Mouse (Mus musculus): ENCODE data around the gene Gfer. TPM values are rescaled to one million over a fixed set of nuclear protein-coding genes. Genes with fewer than 3 reads are reported as not detected.

The Gfer gene
- polyA plus RNA-seq, 1 experiment from 2014 or later: 50.2 TPM

Other genes with a start within 250 kb of the Gfer start
- 34.1 and 37.1 TPM in 2 replicates for gene E4f1, start 225.8 kb downstream of the Gfer start, polyA plus RNA-seq (2016; fragmentation: Nextera tagmentation; extraction: Ambion mirVana)
- 59.3 and 60.3 TPM in 2 replicates for gene Pgp, start 225.8 kb downstream of the Gfer start, polyA plus RNA-seq (2016; fragmentation: Nextera tagmentation; extraction: Ambion mirVana)
- not detected in 2 replicates for gene Bricd5, start 222.3 kb downstream of the Gfer start, polyA plus RNA-seq (2016; fragmentation: Nextera tagmentation; extraction: Ambion mirVana)
- gene Mlst8, start 217.1 kb downstream of the Gfer start, polyA plus RNA-seq (2016; fragmentation: Nextera tagmentation; extraction: Ambion mirVana): 34.4 and 37.9 TPM in 2 replicates
- gene Caskin1, start 207.6 kb downstream of the Gfer start, polyA plus RNA-seq (2016; fragmentation: Nextera tagmentation; extraction: Ambion mirVana): 14.8 and 16.6 TPM in 2 replicates
- gene Traf7, start 168.2 kb downstream of the Gfer start, polyA plus RNA-seq (2016; fragmentation: Nextera tagmentation; extraction: Ambion mirVana): 100 and 103 TPM in 2 replicates
- gene Rab26, start 161.9 kb downstream of the Gfer start, polyA plus RNA-seq (2016; fragmentation: Nextera tagmentation; extraction: Ambion mirVana): 1.7 and 1.9 TPM in 2 replicates
- gene Pkd1, start 146.3 kb downstream of the Gfer start, polyA plus RNA-seq (2016; fragmentation: Nextera tagmentation; extraction: Ambion mirVana): 15.5 and 17.9 TPM in 2 replicates
- 78.4 and 89.3 TPM in 2 replicates for gene Tsc2, start 63.5 kb downstream of the Gfer start, polyA plus RNA-seq (2016; fragmentation: Nextera tagmentation; extraction: Ambion mirVana)
- gene Nthl1, start 63.5 kb downstream of the Gfer start, polyA plus RNA-seq (2016; fragmentation: Nextera tagmentation; extraction: Ambion mirVana): 14.5 and 18.8 TPM in 2 replicates
- gene Slc9a3r2, start 45.8 kb downstream of the Gfer start, polyA plus RNA-seq (2016; fragmentation: Nextera tagmentation; extraction: Ambion mirVana): 18.3 and 21.9 TPM in 2 replicates
- not detected in 2 replicates for gene Npw, start 37.7 kb downstream of the Gfer start, polyA plus RNA-seq (2016; fragmentation: Nextera tagmentation; extraction: Ambion mirVana)
- gene Zfp598, start 26.5 kb downstream of the Gfer start, polyA plus RNA-seq (2016; fragmentation: Nextera tagmentation; extraction: Ambion mirVana): 25.5 and 26.9 TPM in 2 replicates
- gene Syngr3, start 6.2 kb downstream of the Gfer start, polyA plus RNA-seq (2016; fragmentation: Nextera tagmentation; extraction: Ambion mirVana): 27.8 and 33.5 TPM in 2 replicates
- gene Noxo1, start 78 bp upstream of the Gfer start, polyA plus RNA-seq (2016; fragmentation: Nextera tagmentation; extraction: Ambion mirVana): 1.6 and 2.6 TPM in 2 replicates
- 94.7 and 98.0 TPM in 2 replicates for gene Tbl3, start 11.5 kb upstream of the Gfer start, polyA plus RNA-seq (2016; fragmentation: Nextera tagmentation; extraction: Ambion mirVana)
- 0.29 TPM in 1 of 2 replicates, not detected in the other for gene Rnf151, start 21.9 kb upstream of the Gfer start, polyA plus RNA-seq (2016; fragmentation: Nextera tagmentation; extraction: Ambion mirVana)
- 946 and 1,025 TPM in 2 replicates for gene Rps2, start 22.0 kb upstream of the Gfer start, polyA plus RNA-seq (2016; fragmentation: Nextera tagmentation; extraction: Ambion mirVana)
- 195 and 201 TPM in 2 replicates for gene Ndufb10, start 28.3 kb upstream of the Gfer start, polyA plus RNA-seq (2016; fragmentation: Nextera tagmentation; extraction: Ambion mirVana)
- gene Rpl3l, start 31.7 kb upstream of the Gfer start, polyA plus RNA-seq (2016; fragmentation: Nextera tagmentation; extraction: Ambion mirVana): not detected in 2 replicates
- gene Msrb1, start 40.5 kb upstream of the Gfer start, polyA plus RNA-seq (2016; fragmentation: Nextera tagmentation; extraction: Ambion mirVana): 18.8 and 19.5 TPM in 2 replicates
- 1.1 and 1.7 TPM in 2 replicates for gene Hs3st6, start 56.8 kb upstream of the Gfer start, polyA plus RNA-seq (2016; fragmentation: Nextera tagmentation; extraction: Ambion mirVana)
- gene Meiob, start 108.1 kb upstream of the Gfer start, polyA plus RNA-seq (2016; fragmentation: Nextera tagmentation; extraction: Ambion mirVana): not detected in 2 replicates
- gene Hagh, start 144.0 kb upstream of the Gfer start, polyA plus RNA-seq (2016; fragmentation: Nextera tagmentation; extraction: Ambion mirVana): 24.8 and 27.1 TPM in 2 replicates
- gene Fahd1, start 154.2 kb upstream of the Gfer start, polyA plus RNA-seq (2016; fragmentation: Nextera tagmentation; extraction: Ambion mirVana): 17.3 and 17.7 TPM in 2 replicates
- 0.20 TPM in 1 of 2 replicates, not detected in the other for gene Igfals, start 169.8 kb upstream of the Gfer start, polyA plus RNA-seq (2016; fragmentation: Nextera tagmentation; extraction: Ambion mirVana)
- 62.9 and 64.4 TPM in 2 replicates for gene Nubp2, start 190.2 kb upstream of the Gfer start, polyA plus RNA-seq (2016; fragmentation: Nextera tagmentation; extraction: Ambion mirVana)
- 47.3 and 50.7 TPM in 2 replicates for gene Spsb3, start 190.5 kb upstream of the Gfer start, polyA plus RNA-seq (2016; fragmentation: Nextera tagmentation; extraction: Ambion mirVana)
- 42.7 and 44.6 TPM in 2 replicates for gene Eme2, start 198.9 kb upstream of the Gfer start, polyA plus RNA-seq (2016; fragmentation: Nextera tagmentation; extraction: Ambion mirVana)
- 86.0 and 91.1 TPM in 2 replicates for gene Mrps34, start 199.0 kb upstream of the Gfer start, polyA plus RNA-seq (2016; fragmentation: Nextera tagmentation; extraction: Ambion mirVana)
- gene Nme3, start 200.3 kb upstream of the Gfer start, polyA plus RNA-seq (2016; fragmentation: Nextera tagmentation; extraction: Ambion mirVana): 54.9 and 63.0 TPM in 2 replicates
- 76.5 and 78.2 TPM in 2 replicates for gene Mapk8ip3, start 240.8 kb upstream of the Gfer start, polyA plus RNA-seq (2016; fragmentation: Nextera tagmentation; extraction: Ambion mirVana)